Mouse (Mus musculus) embryo, embryonic 11.5 days (tissue): ENCODE data around the gene Chrnb2.
"Not testable (repeated sequence)": the region's sequence is repeated elsewhere in the genome, so short reads cannot be mapped to it uniquely, and the experiment has no call there.

ENCODE experiments used
- DNase-seq: peaks from one replicate; pipeline ENCODE4 v3.0.0-alpha.2; 2012; ENCODE audit warnings: low read depth, low spot score

Chrnb2 gene

GRCm38 (mm10) chr3:89764119-89764724 lies at the start of gene Chrnb2:
TSS of gene Chrnb2 (minus strand) at chr3:89764632.
- peak; percentile 80 for DNase-seq

GRCm38 (mm10) chr3:89814051-89814450 lies 49.6 kb upstream of the Chrnb2 start:
- DNase-seq, result no peak

- DNase-seq, result no peak
These were observed 47.7 kb upstream of the Chrnb2 start for GRCm38 (mm10) chr3:89812166-89812565.

- no peak for DNase-seq
These were observed 46.4 kb upstream of the Chrnb2 start for GRCm38 (mm10) chr3:89810841-89811240.

- DNase-seq, result no peak
These were observed 44.2 kb upstream of the Chrnb2 start for GRCm38 (mm10) chr3:89808638-89809037.

GRCm38 (mm10) chr3:89807881-89808280 lies 43.4 kb upstream of the Chrnb2 start:
- DNase-seq, result no peak

- DNase-seq, result no peak
These were observed 42.7 kb upstream of the Chrnb2 start for GRCm38 (mm10) chr3:89807171-89807570.

- no peak for DNase-seq
These were observed 42.3 kb upstream of the Chrnb2 start for GRCm38 (mm10) chr3:89806751-89807150.

GRCm38 (mm10) chr3:89805179-89805578 lies 40.7 kb upstream of the Chrnb2 start:
- DNase-seq, result no peak

- no peak for DNase-seq
These were observed 38.4 kb upstream of the Chrnb2 start for GRCm38 (mm10) chr3:89802876-89803275.

GRCm38 (mm10) chr3:89801507-89801847 lies 37.0 kb upstream of the Chrnb2 start:
- no peak for DNase-seq

- DNase-seq, result no peak
These were observed 36.5 kb upstream of the Chrnb2 start for GRCm38 (mm10) chr3:89800774-89801506.

- DNase-seq, result not testable (repeated sequence)
These were observed 35.6 kb upstream of the Chrnb2 start for GRCm38 (mm10) chr3:89800078-89800477.

GRCm38 (mm10) chr3:89799476-89799875 lies 35.0 kb upstream of the Chrnb2 start:
- DNase-seq, result no peak

GRCm38 (mm10) chr3:89798518-89798917 lies 34.1 kb upstream of the Chrnb2 start:
- no peak for DNase-seq

- no peak for DNase-seq
These were observed 31.9 kb upstream of the Chrnb2 start for GRCm38 (mm10) chr3:89796358-89796757.

- no peak for DNase-seq
These were observed 31.3 kb upstream of the Chrnb2 start for GRCm38 (mm10) chr3:89795746-89796145.

GRCm38 (mm10) chr3:89794616-89795015 lies 30.2 kb upstream of the Chrnb2 start:
- no peak for DNase-seq

- no peak for DNase-seq
These were observed 24.4 kb upstream of the Chrnb2 start for GRCm38 (mm10) chr3:89788680-89789352.

- DNase-seq, result no peak
These were observed 21.8 kb upstream of the Chrnb2 start for GRCm38 (mm10) chr3:89786275-89786674.

- no peak for DNase-seq
These were observed 20.7 kb upstream of the Chrnb2 start for GRCm38 (mm10) chr3:89784991-89785753.

- DNase-seq, result no peak
These were observed 17.2 kb upstream of the Chrnb2 start for GRCm38 (mm10) chr3:89781640-89782039.
